Mouse (Mus musculus) limb, embryonic 15.5 days (tissue): ENCODE measurements around the gene Paqr4. TPM values are rescaled to one million over a fixed set of nuclear protein-coding genes. Genes with fewer than 3 reads are reported as not detected.

Source experiments
- ATAC-seq: fragments of 200-750 bp; cut with Nextera tagmentation; 2 replicates; pipeline ENCODE4 v1.8.0; 2017; ENCODE audit warnings: low read depth, moderate TSS enrichment; ENCODE audit not compliant: insufficient number of reproducible peaks, low FRiP score, low TSS enrichment
- H3K27ac ChIP-seq: fragments of 300-500 bp; sonication (generic); 2 replicates; pipeline ENCODE4 v1.5.1; 2015; ENCODE audit warnings: moderate library complexity, mild to moderate bottlenecking, inconsistent platforms
- H3K27me3 ChIP-seq: fragments of 300-500 bp; sonication (generic); 2 replicates; pipeline ENCODE4 v1.6.1; 2015; ENCODE audit warnings: inconsistent platforms
- H3K36me3 ChIP-seq: fragments of 300-500 bp; sonication (generic); 2 replicates; pipeline ENCODE4 v1.6.1; 2015; ENCODE audit warnings: inconsistent platforms
- H3K4me1 ChIP-seq: fragments of 300-500 bp; sonication (generic); 2 replicates; pipeline ENCODE4 v1.6.1; 2015; ENCODE audit warnings: inconsistent platforms
- H3K4me2 ChIP-seq: fragments of 300-500 bp; sonication (generic); 2 replicates; pipeline ENCODE4 v1.6.1; 2015; ENCODE audit warnings: mild to moderate bottlenecking, inconsistent platforms
- H3K4me3 ChIP-seq: fragments of 300-500 bp; sonication (generic); 2 replicates; pipeline ENCODE4 v1.5.1; 2015; ENCODE audit warnings: mild to moderate bottlenecking, inconsistent platforms
- H3K9ac ChIP-seq: fragments of 300-500 bp; sonication (generic); 2 replicates; pipeline ENCODE4 v1.6.1; 2015; ENCODE audit warnings: inconsistent platforms
- H3K9me3 ChIP-seq: fragments of 300-500 bp; sonication (generic); 2 replicates; pipeline ENCODE4 v1.6.1; 2016; ENCODE audit warnings: inconsistent platforms
- WGBS: fragments of 180-500 bp; shearing (Covaris S2); methylation state at CpG from one replicate; pipeline ENCODE4 v1.1.7; 2015; 5-methylcytosine and 5-hydroxymethylcytosine counted together
- polyA plus RNA-seq: library from polyadenylated mRNA; unstranded; fragments of >200 nt; fragmentation: Nextera tagmentation; extraction: Ambion mirVana; gene quantifications from 2 replicates; pipeline ENCODE4 v1.2.1, GENCODE M21; 2015

Gene Paqr4
- polyA plus RNA-seq, 1 experiment from 2014 or later = 17.6 TPM

- no peaks in the 10 kb centered on the region for H3K27me3 ChIP-seq
- no peaks in the 10 kb centered on the region for H3K9me3 ChIP-seq
- ATAC-seq = peak; percentile 97
- peak within 1 kb of the TSS; percentile 71 for H3K4me2 ChIP-seq
- 3% methylated on average over 58 of the region's 58 CpGs for whole genome bisulfite sequencing
- H3K4me3 ChIP-seq = peak within 1 kb of the TSS; percentile 95
- peaks cover 14% of the 10 kb centered on the region for H3K4me1 ChIP-seq
- H3K9ac ChIP-seq = peak within 1 kb of the TSS; percentile 91
- no peaks in the 10 kb centered on the region for H3K36me3 ChIP-seq
- H3K27ac ChIP-seq = peak within 1 kb of the TSS; percentile 86
Measured at GRCm38 (mm10) chr17:23771284-23772218, 30.9 kb upstream of the Paqr4 start, which contains the start of gene Flywch1. Flywch1 (minus strand) TSS chr17:23771602.

GRCm38 (mm10) chr17:23770896-23771283, 30.2 kb upstream of the Paqr4 start:
- Histone ChIP-seq H3K9me3 (no peaks in the 10 kb centered on the region), H3K4me2 (peak overlapping the region; percentile 71), H3K4me3 (peak overlapping the region; percentile 95), H3K36me3 (no peaks in the 10 kb centered on the region), H3K27me3 (no peaks in the 10 kb centered on the region), H3K9ac (peak overlapping the region; percentile 91), H3K27ac (peak overlapping the region; percentile 86), H3K4me1 (peaks cover 14% of the 10 kb centered on the region)
- no peak for ATAC-seq
- WGBS = 1% methylated on average over 19 of the region's 19 CpGs

- Histone ChIP-seq H3K9me3 (no peaks in the 10 kb centered on the region), H3K4me2 (peak overlapping the region; percentile 71), H3K4me1 (peaks cover 14% of the 10 kb centered on the region), H3K4me3 (peak overlapping the region; percentile 95), H3K36me3 (no peaks in the 10 kb centered on the region), H3K27me3 (no peaks in the 10 kb centered on the region), H3K27ac (no peak overlapping the region), H3K9ac (peak overlapping the region; percentile 91; the same call in 1 of the 2 replicates)
- 26% methylated on average over 2 of the region's 2 CpGs for WGBS
- no peak for ATAC-seq
Measured at GRCm38 (mm10) chr17:23770493-23770892, 29.8 kb upstream of the Paqr4 start.

DNA sequence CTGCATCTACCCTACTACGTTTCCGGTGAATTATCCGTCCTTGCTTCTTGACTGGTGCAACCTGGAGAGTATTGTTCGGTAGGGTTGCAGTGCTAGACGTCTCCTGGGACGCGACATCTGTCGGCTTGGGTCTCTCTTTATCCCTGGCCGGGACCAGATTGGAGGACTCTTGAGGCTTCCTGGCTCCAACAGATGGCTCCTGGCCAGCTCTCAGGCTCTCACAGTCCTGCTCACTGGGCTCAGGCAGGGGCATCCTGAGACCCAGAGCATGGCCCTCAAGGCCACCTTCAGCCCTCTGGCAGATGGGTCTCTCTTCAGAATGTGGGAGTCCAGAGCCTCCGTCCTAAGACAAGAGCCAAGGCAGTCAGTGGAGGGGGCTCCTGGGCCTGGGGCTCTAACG, 22.3 kb upstream of the Paqr4 start:
- no peak overlapping the region for H3K27ac ChIP-seq
- H3K4me2 ChIP-seq = no peak overlapping the region
- no peak for ATAC-seq
- 92% methylated on average over 11 of the region's 11 CpGs for WGBS
- H3K4me3 ChIP-seq = no peak overlapping the region
- H3K9ac ChIP-seq = no peak overlapping the region
- no peaks in the 10 kb centered on the region for H3K4me1 ChIP-seq
- H3K9me3 ChIP-seq = no peaks in the 10 kb centered on the region
- H3K27me3 ChIP-seq = no peaks in the 10 kb centered on the region
- peaks cover 47% of the 10 kb centered on the region for H3K36me3 ChIP-seq

DNA sequence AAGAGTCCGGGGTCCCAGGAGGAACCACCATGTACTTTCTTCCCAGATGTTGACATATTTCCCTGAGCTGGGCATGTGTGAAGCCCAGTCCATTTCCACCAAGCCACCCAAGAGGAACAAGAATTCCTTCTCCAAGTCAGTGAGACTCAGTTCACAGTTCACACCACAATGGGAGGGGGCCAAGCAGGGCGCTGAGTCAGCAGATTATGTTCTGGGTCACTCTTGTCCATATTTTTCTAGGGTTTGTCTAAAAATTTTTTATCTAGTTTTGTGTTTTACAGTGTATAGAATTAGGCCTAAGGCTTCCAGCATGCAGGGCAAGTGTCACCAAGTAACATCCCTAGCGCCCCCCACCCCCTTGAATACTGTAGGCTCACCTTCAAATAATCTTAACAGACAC, 20.5 kb upstream of the Paqr4 start:
- Histone ChIP-seq H3K4me1 (no peaks in the 10 kb centered on the region), H3K27ac (no peak overlapping the region), H3K36me3 (peaks cover 65% of the 10 kb centered on the region), H3K4me3 (no peak overlapping the region), H3K9me3 (no peaks in the 10 kb centered on the region), H3K9ac (no peak overlapping the region), H3K4me2 (no peak overlapping the region), H3K27me3 (no peaks in the 10 kb centered on the region)
- WGBS = 97% methylated on average over 3 of the region's 3 CpGs
- no peak for ATAC-seq

DNA sequence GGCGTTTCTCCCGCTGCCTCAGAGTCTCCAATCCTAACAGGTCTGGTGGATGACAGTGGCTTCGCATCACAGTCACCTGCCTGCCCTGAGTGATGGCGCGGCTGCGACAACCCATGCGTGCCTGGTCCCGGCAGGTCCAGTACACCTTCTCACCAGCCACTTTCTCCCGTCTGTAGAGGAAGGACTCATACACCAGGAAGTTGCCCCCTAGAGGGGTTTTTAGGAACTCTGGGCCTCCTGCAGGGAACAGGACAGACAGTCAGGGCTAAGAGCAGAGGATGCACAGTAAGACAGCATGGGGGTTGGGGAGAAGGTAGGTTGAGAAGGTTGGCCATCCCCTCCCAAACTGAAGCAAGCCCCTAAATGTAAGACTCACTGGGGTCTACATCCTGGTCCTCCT, 19.6 kb upstream of the Paqr4 start:
- Histone ChIP-seq H3K4me2 (no peak overlapping the region), H3K4me3 (no peak overlapping the region), H3K36me3 (peaks cover 74% of the 10 kb centered on the region), H3K9me3 (no peaks in the 10 kb centered on the region), H3K27me3 (no peaks in the 10 kb centered on the region), H3K9ac (no peak overlapping the region), H3K27ac (no peak overlapping the region), H3K4me1 (no peaks in the 10 kb centered on the region)
- no peak for ATAC-seq
- WGBS = 90% methylated on average over 9 of the region's 9 CpGs

DNA sequence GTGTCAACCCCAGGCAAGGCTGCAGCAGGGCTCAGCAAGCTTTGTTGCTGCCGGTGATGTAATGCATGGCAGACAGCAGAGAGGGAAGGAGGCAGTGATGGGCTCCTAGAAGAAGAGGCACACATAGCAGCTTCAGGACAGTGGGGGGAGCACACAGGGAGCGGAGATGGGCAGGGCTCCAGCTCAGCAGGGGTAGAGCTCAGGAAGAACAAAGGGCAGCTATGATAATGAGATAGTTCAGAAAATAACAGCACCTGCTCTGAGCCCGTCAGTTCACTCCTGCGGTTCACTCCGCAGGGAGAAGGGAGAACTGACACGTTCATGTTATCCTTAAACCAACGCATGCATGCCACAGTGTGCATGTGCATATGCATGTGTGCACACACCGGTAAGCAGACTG, 18.1 kb upstream of the Paqr4 start:
- H3K27ac ChIP-seq = no peak overlapping the region
- WGBS = 83% methylated on average over 8 of the region's 8 CpGs
- no peak overlapping the region for H3K9ac ChIP-seq
- H3K36me3 ChIP-seq = peaks cover 82% of the 10 kb centered on the region
- H3K4me2 ChIP-seq = no peak overlapping the region
- ATAC-seq = no peak
- no peaks in the 10 kb centered on the region for H3K4me1 ChIP-seq
- H3K27me3 ChIP-seq = no peaks in the 10 kb centered on the region
- no peak overlapping the region for H3K4me3 ChIP-seq
- no peaks in the 10 kb centered on the region for H3K9me3 ChIP-seq

GRCm38 (mm10) chr17:23757581-23757980, 16.9 kb upstream of the Paqr4 start:
- Histone ChIP-seq H3K27me3 (no peaks in the 10 kb centered on the region), H3K27ac (no peak overlapping the region), H3K4me1 (no peaks in the 10 kb centered on the region), H3K9me3 (no peaks in the 10 kb centered on the region), H3K4me2 (no peak overlapping the region), H3K4me3 (no peak overlapping the region), H3K36me3 (peaks cover 88% of the 10 kb centered on the region), H3K9ac (no peak overlapping the region)
- 94% methylated on average over 9 of the region's 9 CpGs for WGBS
- no peak for ATAC-seq

- no peaks in the 10 kb centered on the region for H3K27me3 ChIP-seq
- H3K36me3 ChIP-seq = peaks cover 85% of the 10 kb centered on the region
- WGBS = 83% methylated on average over 13 of the region's 13 CpGs
- H3K4me1 ChIP-seq = no peaks in the 10 kb centered on the region
- H3K27ac ChIP-seq = no peak overlapping the region
- no peaks in the 10 kb centered on the region for H3K9me3 ChIP-seq
- H3K4me2 ChIP-seq = no peak overlapping the region
- ATAC-seq = no peak
- no peak overlapping the region for H3K4me3 ChIP-seq
- H3K9ac ChIP-seq = no peak overlapping the region
Measured at GRCm38 (mm10) chr17:23755689-23756088, 15.0 kb upstream of the Paqr4 start.

DNA sequence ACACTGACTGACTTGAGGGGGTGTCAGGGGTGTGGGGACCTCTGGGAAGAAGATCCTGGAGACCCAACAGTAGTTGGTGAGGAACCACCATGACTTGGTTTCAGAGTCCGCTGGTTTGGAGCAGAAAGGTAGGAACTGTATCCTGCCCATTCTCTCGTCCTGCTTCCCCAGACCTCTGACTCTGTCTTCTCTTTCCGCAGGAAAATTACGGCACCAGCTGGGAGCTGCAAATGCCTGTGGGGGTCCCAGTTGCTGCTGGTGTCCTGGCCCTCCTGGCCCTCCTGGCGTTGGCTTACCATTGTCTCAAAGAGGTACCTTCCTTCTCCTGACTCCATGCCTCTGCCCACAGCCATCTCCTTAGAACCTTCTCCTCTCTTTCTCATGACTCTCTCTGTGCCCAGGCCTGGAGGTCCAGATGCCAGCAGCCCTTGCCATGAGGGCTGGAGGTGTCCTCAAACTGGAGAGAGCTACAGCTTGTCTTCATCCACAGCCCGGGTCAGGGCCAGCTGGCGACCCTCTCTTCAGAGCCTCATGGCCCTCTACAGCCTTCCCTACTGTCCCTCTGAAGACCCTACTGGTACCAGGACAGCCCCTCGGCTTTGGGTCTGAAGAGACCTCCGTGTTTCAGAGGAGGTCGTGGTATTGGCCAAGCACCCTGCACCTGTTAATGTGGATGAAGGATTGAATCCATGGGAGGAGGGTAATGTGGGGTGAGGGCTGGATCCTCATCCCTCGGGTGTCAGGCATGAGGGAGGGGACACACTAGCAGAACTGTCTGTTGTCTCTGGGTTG, 8.9 kb upstream of the Paqr4 start:
- H3K27ac ChIP-seq = 0 out of 2 replicates have a peak overlapping the region, but pooled peaks have one; percentile 34

GRCm38 (mm10) chr17:23748631-23749391, 8.1 kb upstream of the Paqr4 start:
- peak overlapping the region; percentile 34 for H3K4me2 ChIP-seq
- peaks cover 26% of the 10 kb centered on the region for H3K36me3 ChIP-seq
- no peaks in the 10 kb centered on the region for H3K9me3 ChIP-seq
- H3K9ac ChIP-seq = no peak overlapping the region
- 0 out of 2 replicates have a peak overlapping the region, but pooled peaks have one; percentile 34 for H3K27ac ChIP-seq
- peaks cover 27% of the 10 kb centered on the region for H3K4me1 ChIP-seq
- peaks cover 41% of the 10 kb centered on the region for H3K27me3 ChIP-seq
- ATAC-seq = no peak
- H3K4me3 ChIP-seq = peak overlapping the region; percentile 23
- 25% methylated on average over 10 of the region's 10 CpGs for WGBS

More for the DNA sequence above, 8.9 kb upstream of the Paqr4 start:
- no peaks in the 10 kb centered on the region for H3K9me3 ChIP-seq
- peak overlapping the region; percentile 23 for H3K4me3 ChIP-seq
- H3K4me2 ChIP-seq = peak overlapping the region; percentile 34
- ATAC-seq = no peak
- WGBS = 71% methylated on average over 11 of the region's 11 CpGs
- peaks cover 33% of the 10 kb centered on the region for H3K27me3 ChIP-seq
- H3K4me1 ChIP-seq = peaks cover 24% of the 10 kb centered on the region
- peaks cover 33% of the 10 kb centered on the region for H3K36me3 ChIP-seq
- no peak overlapping the region for H3K9ac ChIP-seq
